ENCODE assay signal across 19 mouse cellular contexts in the genomic region with DNA sequence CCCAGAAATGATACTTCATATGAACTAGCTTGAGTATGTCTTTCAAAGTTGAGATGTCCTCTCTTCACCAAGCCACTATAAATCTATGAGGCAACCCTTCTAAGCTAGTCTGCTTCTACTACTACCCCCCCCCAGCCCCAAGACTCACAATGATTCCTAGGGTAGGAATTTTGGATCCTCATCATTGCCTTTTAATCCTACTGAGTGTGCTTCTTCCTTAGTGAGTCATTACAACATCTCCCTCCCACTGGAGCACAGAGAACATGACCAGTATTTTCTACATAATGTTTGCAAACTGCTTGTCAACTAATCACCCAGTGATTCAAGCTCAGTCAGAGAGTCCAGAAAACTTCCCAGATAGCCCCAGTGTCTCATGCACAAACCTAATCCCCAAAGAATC. TPM values are rescaled to one million over a fixed set of nuclear protein-coding genes. Genes with fewer than 3 reads are reported as not detected.
"Had no signal": no experiment of that assay in that cellular context is flagged by ENCODE, and none has a peak within 500 bp of the region (broad histone marks: within the 10 kb centered on the region; RNA-seq: fewer than 3 reads in every experiment).

No protein-coding gene starts in this region.

- H3K4me1 ChIP-seq: lung, embryonic 15.5 days; megakaryocyte, embryonic 14.5 days; midbrain, embryonic 13.5 days; midbrain, embryonic 15.5 days; neural tube, embryonic 12.5 days had no signal

- H3K27me3 ChIP-seq: lung, embryonic 15.5 days; megakaryocyte, embryonic 14.5 days; midbrain, embryonic 13.5 days; midbrain, embryonic 15.5 days; neural tube, embryonic 12.5 days had no signal

- H3K36me3 ChIP-seq: lung, embryonic 15.5 days; midbrain, embryonic 13.5 days; midbrain, embryonic 15.5 days; neural tube, embryonic 12.5 days had no signal

- H3K9ac ChIP-seq: lung, embryonic 15.5 days; midbrain, embryonic 13.5 days; midbrain, embryonic 15.5 days; neural tube, embryonic 12.5 days had no signal

- H3K9me3 ChIP-seq: lung, embryonic 15.5 days; megakaryocyte, embryonic 14.5 days; midbrain, embryonic 13.5 days; midbrain, embryonic 15.5 days; neural tube, embryonic 12.5 days had no signal

- DNase-seq: lung, adult 2 months; lung, postnatal 14 days; lung, postnatal 36 days; retina, postnatal 1 day; right cerebral cortex, adult 18-20 months; right cerebral cortex, postnatal 25 days; right cerebral cortex, postnatal 4 days; spleen, adult 18-20 months; thymus, adult 18-20 months; thymus, postnatal 14 days; thymus, postnatal 36 days had no signal

- H3K4me2 ChIP-seq: lung, embryonic 15.5 days; midbrain, embryonic 11.5 days; midbrain, embryonic 13.5 days; midbrain, embryonic 15.5 days; neural tube, embryonic 12.5 days had no signal

- ATAC-seq: lung, postnatal 0 days; midbrain, embryonic 13.5 days; midbrain, embryonic 15.5 days had no signal

- H3K27ac ChIP-seq: lung, embryonic 15.5 days; macrophage; midbrain, embryonic 13.5 days; midbrain, embryonic 15.5 days; neural tube, embryonic 12.5 days had no signal

- H3K4me3 ChIP-seq: lung, embryonic 15.5 days; megakaryocyte, embryonic 14.5 days; midbrain, embryonic 13.5 days; midbrain, embryonic 15.5 days; neural tube, embryonic 12.5 days had no signal

RNA-seq across cellular contexts. Expression of a gene that starts 12.5 kb away (rescaled TPM):
- polyA plus RNA-seq: macrophage had no signal
